Mouse (Mus musculus): ENCODE data around the gene Olfr419. TPM values are rescaled to one million over a fixed set of nuclear protein-coding genes. Genes with fewer than 3 reads are reported as not detected.

The Olfr419 gene
- total and polyA plus RNA-seq, 3 experiments: 0.31 TPM; not detected in 2

DNA sequence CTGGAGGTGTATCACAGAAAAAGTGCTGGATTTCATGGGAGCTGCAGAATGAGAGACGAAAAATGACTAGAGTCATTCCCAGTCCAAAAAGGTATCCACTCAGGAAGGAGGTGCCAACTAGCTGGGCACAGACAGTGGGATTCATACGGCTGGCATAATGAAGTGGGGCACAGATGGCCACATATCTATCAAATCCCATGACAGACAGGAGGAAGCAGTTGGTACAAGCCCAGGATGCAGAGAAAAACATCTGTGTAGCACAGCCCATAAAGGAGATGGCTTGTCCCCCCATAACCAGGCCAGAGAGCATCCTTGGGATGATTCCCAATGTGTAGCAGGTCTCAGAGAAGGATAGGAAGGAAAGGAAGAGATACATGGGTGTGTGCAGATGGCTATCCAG is 1.5 kb downstream of the Olfr419 start:
- Histone ChIP-seq H3K9ac (ENCODE audit: control insufficient read depth, low read depth, low read length, poor library complexity, severe bottlenecking) (no peak overlapping the region), H3K79me2 (ENCODE audit: control insufficient read depth, insufficient read depth, low read length, poor library complexity) (no peaks in the 10 kb centered on the region), H3K4me3 (ENCODE audit: control insufficient read depth in 1 of 2, insufficient read depth in 1 of 2, low read depth in 2 of 2, low read length in 2 of 2) (no peak overlapping the region), H3K4me1 (ENCODE audit: control insufficient read depth in 1 of 2, insufficient read depth in 2 of 2, low read length in 2 of 2) (no peaks in the 10 kb centered on the region), H3K9me3 (replicated peaks; ENCODE audit: insufficient read depth, low read length) (no peaks in the 10 kb centered on the region), H3K36me3 (ENCODE audit: control insufficient read depth in 1 of 2, insufficient read depth in 2 of 2, low read length in 2 of 2) (peaks cover 0 to 47% of the 10 kb centered on the region in 2 experiments; a peak in 2 of 4 replicates), H3K27me3 (ENCODE audit: control insufficient read depth in 1 of 2, insufficient read depth in 2 of 2, low read length in 2 of 2) (no peaks in the 10 kb centered on the region), H3K27ac (ENCODE audit: control insufficient read depth, low read depth, low read length) (no peak overlapping the region)
- no peak for DNase-seq (ENCODE audit: low read depth, low spot score)
- TF ChIP-seq POLR2AphosphoS2 (IDR thresholded peaks at IDR 0.05; ENCODE audit: low read length) (no peak), USF1 (IDR thresholded peaks at IDR 0.05; ENCODE audit: low read depth, low read length) (no peak), TBP (IDR thresholded peaks at IDR 0.05; ENCODE audit: low read depth, low read length) (no peak), ZMIZ1 (IDR thresholded peaks at IDR 0.05; ENCODE audit: low read depth, low read length) (no peak), GATA1 (IDR thresholded peaks at IDR 0.05; ENCODE audit: low read depth, low read length) (no peak), MYB (IDR thresholded peaks at IDR 0.05; ENCODE audit: low read depth, low read length) (no peak), SIN3A (IDR thresholded peaks at IDR 0.05; ENCODE audit: low read length) (no peak), E2F4 (IDR thresholded peaks at IDR 0.05; ENCODE audit: borderline replicate concordance, low read depth, low read length) (no peak), USF2 (IDR thresholded peaks at IDR 0.05; ENCODE audit: borderline replicate concordance in 1 of 2, insufficient read depth in 1 of 2, low read depth in 1 of 2, low read length in 2 of 2) (no peak), RCOR1 (IDR thresholded peaks at IDR 0.05; ENCODE audit: low read depth, low read length) (no peak), ELF1 (IDR thresholded peaks at IDR 0.05; ENCODE audit: low read depth, low read length) (no peak), MAX (IDR thresholded peaks at IDR 0.05; ENCODE audit: low read length) (no peak), POLR2A (IDR thresholded peaks at IDR 0.05; ENCODE audit: control insufficient read depth in 1 of 2, insufficient read depth in 1 of 2, low read depth in 1 of 2, low read length in 2 of 2, poor library complexity in 1 of 2) (no peak), ZKSCAN1 (IDR thresholded peaks at IDR 0.05; ENCODE audit: low read depth, low read length) (no peak), CHD2 (IDR thresholded peaks at IDR 0.05; ENCODE audit: low read length) (no peak), TAL1 (IDR thresholded peaks at IDR 0.05; ENCODE audit: low read length) (no peak), NELFE (IDR thresholded peaks at IDR 0.05; ENCODE audit: low read depth, low read length) (no peak), EP300 (IDR thresholded peaks at IDR 0.05; ENCODE audit: low read depth in 1 of 2, low read length in 2 of 2) (no peak), ZNF384 (IDR thresholded peaks at IDR 0.05; ENCODE audit: low read depth, low read length) (no peak)

DNA sequence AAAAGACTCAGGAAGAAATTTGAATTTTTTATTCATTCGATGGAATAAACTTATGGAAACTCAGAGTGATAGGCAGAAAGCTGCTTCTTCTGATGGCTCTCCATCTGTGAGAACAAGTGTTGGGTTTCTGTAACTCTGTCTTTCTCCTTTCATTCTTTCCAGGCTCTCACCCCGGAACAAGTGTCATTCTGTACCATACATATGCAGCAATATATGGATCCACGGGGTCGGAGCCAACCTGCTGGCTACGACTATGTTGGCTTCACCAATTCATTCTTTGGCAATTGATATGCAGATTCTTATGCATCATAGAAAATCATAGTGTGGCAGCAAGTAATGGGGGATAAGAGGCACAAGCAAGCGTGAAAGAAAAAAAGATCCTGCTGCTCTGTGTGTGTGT is 4.7 kb downstream of the Olfr419 start:
- peaks cover 0 to 53% of the 10 kb centered on the region in 2 experiments; a peak in 2 of 4 replicates for H3K36me3 ChIP-seq (ENCODE audit: control insufficient read depth in 1 of 2, insufficient read depth in 2 of 2, low read length in 2 of 2)

More for the DNA sequence above, 4.7 kb downstream of the Olfr419 start:
- Histone ChIP-seq H3K9ac (ENCODE audit: control insufficient read depth, low read depth, low read length, poor library complexity, severe bottlenecking) (no peak overlapping the region), H3K27ac (ENCODE audit: control insufficient read depth, low read depth, low read length) (no peak overlapping the region), H3K79me2 (ENCODE audit: control insufficient read depth, insufficient read depth, low read length, poor library complexity) (no peaks in the 10 kb centered on the region), H3K4me1 (ENCODE audit: control insufficient read depth in 1 of 2, insufficient read depth in 2 of 2, low read length in 2 of 2) (no peaks in the 10 kb centered on the region), H3K9me3 (replicated peaks; ENCODE audit: insufficient read depth, low read length) (no peaks in the 10 kb centered on the region), H3K27me3 (ENCODE audit: control insufficient read depth in 1 of 2, insufficient read depth in 2 of 2, low read length in 2 of 2) (no peaks in the 10 kb centered on the region), H3K4me3 (ENCODE audit: control insufficient read depth in 1 of 2, insufficient read depth in 1 of 2, low read depth in 2 of 2, low read length in 2 of 2) (no peak overlapping the region)
- DNase-seq (ENCODE audit: low read depth, low spot score): no peak
- no peak for TF ChIP-seq CHD1 (IDR thresholded peaks at IDR 0.05; ENCODE audit: low read depth, low read length)
- TF ChIP-seq MYC (IDR thresholded peaks at IDR 0.05; ENCODE audit: low read depth, low read length): no peak
- no peak for TF ChIP-seq EP300 (IDR thresholded peaks at IDR 0.05; ENCODE audit: low read depth in 1 of 2, low read length in 2 of 2)
- TF ChIP-seq JUND (IDR thresholded peaks at IDR 0.05; ENCODE audit: low read depth, low read length): no peak
- TF ChIP-seq TCF12 (IDR thresholded peaks at IDR 0.05; ENCODE audit: low read depth, low read length): no peak
- TF ChIP-seq NELFE (IDR thresholded peaks at IDR 0.05; ENCODE audit: low read depth, low read length): no peak
- no peak for TF ChIP-seq SMC3 (IDR thresholded peaks at IDR 0.05; ENCODE audit: low read depth, low read length)
- TF ChIP-seq MAZ (IDR thresholded peaks at IDR 0.05; ENCODE audit: low read depth, low read length): no peak
- no peak for TF ChIP-seq ZNF384 (IDR thresholded peaks at IDR 0.05; ENCODE audit: low read depth, low read length)
- TF ChIP-seq GABPA (IDR thresholded peaks at IDR 0.05; ENCODE audit: low read depth, low read length): no peak
- no peak for TF ChIP-seq POLR2AphosphoS2 (IDR thresholded peaks at IDR 0.05; ENCODE audit: low read length)
- no peak for TF ChIP-seq E2F4 (IDR thresholded peaks at IDR 0.05; ENCODE audit: borderline replicate concordance, low read depth, low read length)
- no peak for TF ChIP-seq TAL1 (IDR thresholded peaks at IDR 0.05; ENCODE audit: low read length)
- no peak for TF ChIP-seq ELF1 (IDR thresholded peaks at IDR 0.05; ENCODE audit: low read depth, low read length)
- no peak for TF ChIP-seq MAX (IDR thresholded peaks at IDR 0.05; ENCODE audit: low read length)
- no peak for TF ChIP-seq ETS1 (IDR thresholded peaks at IDR 0.05; ENCODE audit: low read depth, low read length)
- TF ChIP-seq MEF2A (IDR thresholded peaks at IDR 0.05; ENCODE audit: extremely low read depth, insufficient replicate concordance, low read depth, low read length, poor library complexity, severe bottlenecking): no peak
- no peak for TF ChIP-seq USF2 (IDR thresholded peaks at IDR 0.05; ENCODE audit: borderline replicate concordance in 1 of 2, insufficient read depth in 1 of 2, low read depth in 1 of 2, low read length in 2 of 2)
